Mouse (Mus musculus) hindbrain, embryonic 16.5 days (tissue): Measurements from ENCODE around the gene Kynu. TPM values are rescaled to one million over a fixed set of nuclear protein-coding genes. Genes with fewer than 3 reads are reported as not detected.

ENCODE experiments used
- ATAC-seq: fragments of 200-750 bp; cut with Nextera tagmentation; 2 replicates; pipeline ENCODE4 v1.8.0; 2017; ENCODE audit warnings: moderate TSS enrichment, moderate library complexity
- H3K27ac ChIP-seq: fragments of 300-500 bp; sonication (generic); 2 replicates; pipeline ENCODE4 v1.5.1; 2014; ENCODE audit warnings: low read depth, mild to moderate bottlenecking, control low read depth, low read length, moderate library complexity
- H3K27me3 ChIP-seq: fragments of 300-500 bp; sonication (generic); replicated peaks from 2 replicates; pipeline ENCODE4 v1.6.1; 2014; ENCODE audit warnings: low read length; ENCODE audit not compliant: control insufficient read depth, insufficient read depth
- H3K36me3 ChIP-seq: fragments of 300-500 bp; sonication (generic); 2 replicates; pipeline ENCODE4 v1.6.1; 2014; ENCODE audit warnings: mild to moderate bottlenecking, low read length, moderate library complexity, mixed read lengths; ENCODE audit not compliant: control insufficient read depth, insufficient read depth
- H3K4me1 ChIP-seq: fragments of 300-500 bp; sonication (generic); 2 replicates; pipeline ENCODE4 v1.6.1; 2014; ENCODE audit warnings: low read depth, low read length; ENCODE audit not compliant: control insufficient read depth, insufficient read depth
- H3K4me2 ChIP-seq: fragments of 300-500 bp; sonication (generic); 2 replicates; pipeline ENCODE4 v1.6.1; 2014; ENCODE audit warnings: mild to moderate bottlenecking, low read length, control low read depth, moderate library complexity
- H3K4me3 ChIP-seq: fragments of 300-500 bp; sonication (generic); 2 replicates; pipeline ENCODE4 v1.5.1; 2014; ENCODE audit warnings: mild to moderate bottlenecking, low read length, control low read depth, moderate library complexity
- H3K9ac ChIP-seq: fragments of 300-500 bp; sonication (generic); 2 replicates; pipeline ENCODE4 v1.6.1; 2014; ENCODE audit warnings: low read depth, mild to moderate bottlenecking, control low read depth, low read length, moderate library complexity
- H3K9me3 ChIP-seq: fragments of 300-500 bp; sonication (generic); 2 replicates; pipeline ENCODE4 v1.6.1; 2014; ENCODE audit warnings: mild to moderate bottlenecking, low read length, moderate library complexity; ENCODE audit not compliant: control insufficient read depth
- WGBS: fragments of 180-500 bp; shearing (Covaris S2); extraction: QIAGEN DNeasy Blood & Tissue Kit; methylation state at CpG from one replicate; pipeline ENCODE4 v1.1.7; 2014; 5-methylcytosine and 5-hydroxymethylcytosine counted together
- polyA plus RNA-seq: library from polyadenylated mRNA; unstranded; fragments of >200 nt; fragmentation: Nextera tagmentation; extraction: Ambion mirVana; gene quantifications from 2 replicates; pipeline ENCODE4 v1.2.1, GENCODE M21; 2015

Kynu gene
- polyA plus RNA-seq, 1 experiment from 2014 or later = 0.18 TPM

GRCm38 (mm10) chr2:43556985-43557384 is 1.9 kb downstream of the Kynu start:
- H3K4me3 ChIP-seq = no peak overlapping the region
- no peak overlapping the region for H3K4me2 ChIP-seq
- no peaks in the 10 kb centered on the region for H3K36me3 ChIP-seq
- no peaks in the 10 kb centered on the region for H3K27me3 ChIP-seq
- H3K9ac ChIP-seq = no peak overlapping the region
- no peaks in the 10 kb centered on the region for H3K9me3 ChIP-seq
- no peak for ATAC-seq
- WGBS = 77% methylated on average over 3 of the region's 3 CpGs
- no peaks in the 10 kb centered on the region for H3K4me1 ChIP-seq
- no peak overlapping the region for H3K27ac ChIP-seq

GRCm38 (mm10) chr2:43561209-43561608 is 6.1 kb downstream of the Kynu start:
- Histone ChIP-seq H3K27ac (no peak overlapping the region), H3K36me3 (no peaks in the 10 kb centered on the region), H3K9me3 (no peaks in the 10 kb centered on the region), H3K4me2 (no peak overlapping the region), H3K4me3 (no peak overlapping the region), H3K9ac (no peak overlapping the region), H3K4me1 (no peaks in the 10 kb centered on the region), H3K27me3 (no peaks in the 10 kb centered on the region)
- no peak for ATAC-seq
- WGBS = 90% methylated on average over 3 of the region's 3 CpGs

GRCm38 (mm10) chr2:43562779-43563178 is 7.7 kb downstream of the Kynu start:
- no peak overlapping the region for H3K4me3 ChIP-seq
- no peak overlapping the region for H3K9ac ChIP-seq
- no peaks in the 10 kb centered on the region for H3K36me3 ChIP-seq
- H3K4me1 ChIP-seq = no peaks in the 10 kb centered on the region
- H3K27ac ChIP-seq = no peak overlapping the region
- 93% methylated on average over 9 of the region's 9 CpGs for WGBS
- no peaks in the 10 kb centered on the region for H3K9me3 ChIP-seq
- H3K27me3 ChIP-seq = no peaks in the 10 kb centered on the region
- H3K4me2 ChIP-seq = no peak overlapping the region
- ATAC-seq = no peak

- WGBS = 88% methylated on average over 1 of the region's 1 CpGs
- Histone ChIP-seq H3K36me3 (no peaks in the 10 kb centered on the region), H3K9ac (no peak overlapping the region)
These were observed 13.3 kb downstream of the Kynu start for GRCm38 (mm10) chr2:43568406-43568805.

GRCm38 (mm10) chr2:43573526-43573925 is 18.4 kb downstream of the Kynu start:
- Histone ChIP-seq H3K9me3 (no peaks in the 10 kb centered on the region), H3K27me3 (no peaks in the 10 kb centered on the region), H3K27ac (no peak overlapping the region), H3K4me1 (no peaks in the 10 kb centered on the region), H3K4me2 (no peak overlapping the region), H3K36me3 (no peaks in the 10 kb centered on the region), H3K4me3 (no peak overlapping the region), H3K9ac (no peak overlapping the region)
- 84% methylated on average over 1 of the region's 1 CpGs for WGBS
- no peak for ATAC-seq

More at GRCm38 (mm10) chr2:43568406-43568805, 13.3 kb downstream of the Kynu start:
- H3K4me2 ChIP-seq = no peak overlapping the region
- H3K4me1 ChIP-seq = no peaks in the 10 kb centered on the region
- ATAC-seq = no peak
- H3K27me3 ChIP-seq = no peaks in the 10 kb centered on the region
- no peaks in the 10 kb centered on the region for H3K9me3 ChIP-seq
- no peak overlapping the region for H3K4me3 ChIP-seq
- no peak overlapping the region for H3K27ac ChIP-seq

GRCm38 (mm10) chr2:43583243-43583812 is 28.2 kb downstream of the Kynu start:
- Histone ChIP-seq H3K4me1 (no peaks in the 10 kb centered on the region), H3K27me3 (no peaks in the 10 kb centered on the region), H3K36me3 (no peaks in the 10 kb centered on the region), H3K4me3 (no peak overlapping the region), H3K9ac (no peak overlapping the region), H3K9me3 (no peaks in the 10 kb centered on the region), H3K4me2 (no peak overlapping the region), H3K27ac (no peak overlapping the region)
- 33% methylated on average over 8 of the region's 8 CpGs for WGBS
- no peak for ATAC-seq

- no peaks in the 10 kb centered on the region for H3K4me1 ChIP-seq
- 91% methylated on average over 3 of the region's 3 CpGs for WGBS
- no peaks in the 10 kb centered on the region for H3K27me3 ChIP-seq
- H3K4me3 ChIP-seq = no peak overlapping the region
- no peaks in the 10 kb centered on the region for H3K36me3 ChIP-seq
- H3K9me3 ChIP-seq = no peaks in the 10 kb centered on the region
- no peak overlapping the region for H3K27ac ChIP-seq
- ATAC-seq = no peak
- no peak overlapping the region for H3K4me2 ChIP-seq
- H3K9ac ChIP-seq = no peak overlapping the region
These were observed 30.4 kb downstream of the Kynu start for GRCm38 (mm10) chr2:43585508-43585907.

- 72% methylated on average over 2 of the region's 2 CpGs for WGBS
- no peaks in the 10 kb centered on the region for H3K4me1 ChIP-seq
- no peak overlapping the region for H3K4me2 ChIP-seq
- H3K27ac ChIP-seq = no peak overlapping the region
- no peak overlapping the region for H3K9ac ChIP-seq
- H3K9me3 ChIP-seq = no peaks in the 10 kb centered on the region
- H3K36me3 ChIP-seq = no peaks in the 10 kb centered on the region
- H3K27me3 ChIP-seq = no peaks in the 10 kb centered on the region
- no peak overlapping the region for H3K4me3 ChIP-seq
- ATAC-seq = no peak
These were observed 32.7 kb downstream of the Kynu start for GRCm38 (mm10) chr2:43587832-43588231.

GRCm38 (mm10) chr2:43592001-43592704 is 37.0 kb downstream of the Kynu start:
- H3K4me1 ChIP-seq = no peaks in the 10 kb centered on the region
- H3K9me3 ChIP-seq = no peaks in the 10 kb centered on the region
- H3K27me3 ChIP-seq = no peaks in the 10 kb centered on the region
- 75% methylated on average over 1 of the region's 1 CpGs for WGBS
- no peaks in the 10 kb centered on the region for H3K36me3 ChIP-seq
- no peak for ATAC-seq
- H3K9ac ChIP-seq = no peak overlapping the region
- H3K4me2 ChIP-seq = no peak overlapping the region
- no peak overlapping the region for H3K27ac ChIP-seq
- no peak overlapping the region for H3K4me3 ChIP-seq
